Mouse (Mus musculus) left cerebral cortex, adult 2 months (tissue): ENCODE measurements around the gene Ctnnd2. TPM values are rescaled to one million over a fixed set of nuclear protein-coding genes. Genes with fewer than 3 reads are reported as not detected.

Experiments
- DNase-seq, 2 experiments: peaks; one replicate each; pipeline ENCODE4 v3.0.0; 2021 to 2022; ENCODE audit warnings: low spot score in 2 of 2, mixed read lengths in 1 of 2; ENCODE audit errors: extremely low spot score in 1 of 2
- H3K27ac ChIP-seq: fragments of 200-600 bp; 2 replicates; pipeline ENCODE4 v1.8.1; 2022
- H3K4me3 ChIP-seq: fragments of 200-600 bp; 2 replicates; pipeline ENCODE4 v1.8.1; 2022
- CTCF ChIP-seq: fragments of 200-600 bp; IDR thresholded peaks from 2 replicates; pipeline ENCODE4 v1.8.1; 2022; ENCODE audit warnings: antibody characterized with exemption, mild to moderate bottlenecking, moderate library complexity
- intact Hi-C: fragments of 180-260 bp; cut with DNase I; formaldehyde crosslinking; loops from one replicate; pipeline ENCODE4 v1.15.1; 2025
- total RNA-seq, 2 experiments: library from RNA; stranded (reverse); gene quantifications; 2 replicates each; pipeline ENCODE4 v1.2.3; 2021

The Ctnnd2 gene
- total RNA-seq, 2 experiments from 2014 or later = 274 to 276 TPM

GRCm38 (mm10) chr15:30468773-30469172, 296.4 kb downstream of the Ctnnd2 start:
- no peak overlapping the region for H3K27ac ChIP-seq
- TF ChIP-seq CTCF = no peak
- no peak for DNase-seq
- intact Hi-C loops = no loop called here
- no peak overlapping the region for H3K4me3 ChIP-seq

GRCm38 (mm10) chr15:30471280-30471966, 299.0 kb downstream of the Ctnnd2 start:
- TF ChIP-seq CTCF = no peak
- Histone ChIP-seq H3K27ac (peak overlapping the region; percentile 34), H3K4me3 (no peak overlapping the region)
- intact Hi-C loops = no loop called here
- no peak for DNase-seq

DNA sequence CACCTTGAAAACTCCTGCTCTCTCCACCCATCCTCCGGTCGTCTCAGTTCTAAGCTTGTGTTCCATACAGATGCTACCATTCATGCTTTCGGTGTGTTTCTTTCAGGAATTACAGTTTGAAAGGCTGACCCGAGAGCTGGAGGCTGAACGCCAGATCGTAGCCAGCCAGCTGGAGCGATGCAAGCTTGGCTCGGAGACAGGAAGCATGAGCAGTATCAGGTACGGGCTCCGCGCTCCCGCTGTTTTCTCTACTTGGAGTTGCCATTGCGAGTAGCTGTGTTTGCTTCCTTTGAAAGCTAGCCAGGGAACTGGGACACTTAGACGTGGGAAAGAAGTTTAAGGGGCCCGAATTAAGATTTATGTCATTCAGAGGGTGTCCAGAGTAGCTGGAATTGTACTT, 308.3 kb downstream of the Ctnnd2 start:
- intact Hi-C loops = no loop called here
- no peak for TF ChIP-seq CTCF

GRCm38 (mm10) chr15:30506476-30506875, 334.1 kb downstream of the Ctnnd2 start:
- intact Hi-C loops = no loop called here
- no peak for DNase-seq
- no peak for TF ChIP-seq CTCF

More for the DNA sequence above, 308.3 kb downstream of the Ctnnd2 start:
- peak; percentile 28 to 39 for DNase-seq
- Histone ChIP-seq H3K27ac (no peak overlapping the region), H3K4me3 (no peak overlapping the region)

GRCm38 (mm10) chr15:30512467-30512866, 340.1 kb downstream of the Ctnnd2 start:
- intact Hi-C loops = no loop called here
- Histone ChIP-seq H3K27ac (no peak overlapping the region), H3K4me3 (no peak overlapping the region)
- TF ChIP-seq CTCF = no peak
- no peak for DNase-seq

More at GRCm38 (mm10) chr15:30506476-30506875, 334.1 kb downstream of the Ctnnd2 start:
- H3K27ac ChIP-seq = no peak overlapping the region
- no peak overlapping the region for H3K4me3 ChIP-seq

DNA sequence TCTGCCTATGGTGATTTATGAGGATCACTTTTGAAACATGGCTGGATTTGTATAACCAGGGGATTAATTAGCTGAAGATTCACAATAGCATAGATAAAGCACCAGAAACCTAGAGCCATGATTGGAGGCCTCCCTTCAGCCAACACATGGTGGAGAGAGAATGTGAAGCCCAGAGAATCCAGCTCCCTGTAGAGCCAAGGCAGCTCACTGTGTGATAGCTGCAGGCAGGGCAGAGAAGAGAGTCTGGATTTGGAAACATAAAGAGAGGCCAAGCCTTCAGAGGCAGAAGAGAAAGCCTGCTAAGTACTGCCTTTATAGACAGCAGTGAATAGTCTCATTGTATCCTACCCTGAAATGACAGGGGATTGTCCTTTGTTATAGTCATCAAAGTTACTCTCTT, 340.7 kb downstream of the Ctnnd2 start:
- no peak for TF ChIP-seq CTCF
- intact Hi-C loops = no loop called here
- DNase-seq = no peak
- H3K27ac ChIP-seq = no peak overlapping the region
- H3K4me3 ChIP-seq = no peak overlapping the region

- no peak overlapping the region for H3K27ac ChIP-seq
- no peak for DNase-seq
- intact Hi-C loops = no loop called here
- TF ChIP-seq CTCF = no peak
- no peak overlapping the region for H3K4me3 ChIP-seq
These were observed 343.0 kb downstream of the Ctnnd2 start for GRCm38 (mm10) chr15:30515425-30515824.

- intact Hi-C loops = no loop called here
- DNase-seq = no peak
- no peak for TF ChIP-seq CTCF
- Histone ChIP-seq H3K4me3 (no peak overlapping the region), H3K27ac (no peak overlapping the region)
These were observed 369.1 kb downstream of the Ctnnd2 start for GRCm38 (mm10) chr15:30541459-30541858.

- no peak for DNase-seq
- Histone ChIP-seq H3K27ac (no peak overlapping the region), H3K4me3 (no peak overlapping the region)
- no peak for TF ChIP-seq CTCF
- intact Hi-C loops = no loop called here
These were observed 375.9 kb downstream of the Ctnnd2 start for GRCm38 (mm10) chr15:30548263-30548662.

DNA sequence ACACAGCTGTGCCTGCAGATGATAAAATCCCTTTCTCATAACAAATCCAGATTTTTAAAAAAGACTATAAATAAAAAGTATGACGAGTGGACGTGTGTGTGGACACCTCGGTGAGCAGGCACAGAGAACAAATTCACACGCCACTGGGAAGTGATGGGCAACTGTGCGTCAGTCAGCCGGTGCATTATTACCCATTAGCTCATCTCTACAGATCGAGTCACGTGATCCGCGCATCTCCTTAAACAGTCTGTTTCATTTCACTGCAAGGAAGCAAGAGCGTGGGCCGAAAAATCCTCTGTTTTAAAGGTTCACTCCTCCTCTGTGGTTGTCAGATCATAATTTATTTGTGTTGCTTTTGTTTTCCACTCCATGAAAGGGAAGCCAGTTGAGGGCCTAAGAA, 378.6 kb downstream of the Ctnnd2 start:
- intact Hi-C loops = no loop called here
- TF ChIP-seq CTCF = no peak
- DNase-seq = no peak

DNA sequence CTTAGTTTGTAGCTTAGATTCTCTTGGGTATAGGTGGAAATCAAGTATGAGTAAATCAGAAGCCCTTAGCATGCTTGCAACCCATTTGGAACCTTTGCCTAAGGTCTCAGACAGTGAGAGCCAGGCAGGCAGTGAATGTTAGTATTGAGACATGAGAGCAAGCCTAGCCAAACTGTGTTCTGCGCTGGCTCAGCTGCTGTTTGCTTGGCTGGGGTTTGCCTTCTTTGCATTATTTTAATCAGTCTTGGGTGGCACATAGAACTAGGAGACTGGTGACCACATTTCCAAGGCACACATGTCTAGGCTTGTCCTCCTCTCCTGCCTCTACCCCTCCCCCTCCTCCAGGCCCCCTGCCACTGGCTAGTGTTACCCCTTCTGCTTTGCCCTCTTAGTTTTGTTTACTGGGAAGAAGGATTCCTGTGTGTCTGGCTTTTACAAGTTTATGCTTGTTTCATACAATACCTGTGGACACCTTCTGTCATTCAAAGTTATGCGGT, 381.6 kb downstream of the Ctnnd2 start:
- Histone ChIP-seq H3K27ac (no peak overlapping the region), H3K4me3 (no peak overlapping the region)
- no peak for DNase-seq
- intact Hi-C loops = no loop called here
- no peak for TF ChIP-seq CTCF

More for the DNA sequence above, 378.6 kb downstream of the Ctnnd2 start:
- H3K4me3 ChIP-seq = no peak overlapping the region
- H3K27ac ChIP-seq = no peak overlapping the region

- intact Hi-C loops = no loop called here
- no peak for TF ChIP-seq CTCF
- Histone ChIP-seq H3K27ac (no peak overlapping the region), H3K4me3 (no peak overlapping the region)
- no peak for DNase-seq
These were observed 383.4 kb downstream of the Ctnnd2 start for GRCm38 (mm10) chr15:30555787-30556186.

DNA sequence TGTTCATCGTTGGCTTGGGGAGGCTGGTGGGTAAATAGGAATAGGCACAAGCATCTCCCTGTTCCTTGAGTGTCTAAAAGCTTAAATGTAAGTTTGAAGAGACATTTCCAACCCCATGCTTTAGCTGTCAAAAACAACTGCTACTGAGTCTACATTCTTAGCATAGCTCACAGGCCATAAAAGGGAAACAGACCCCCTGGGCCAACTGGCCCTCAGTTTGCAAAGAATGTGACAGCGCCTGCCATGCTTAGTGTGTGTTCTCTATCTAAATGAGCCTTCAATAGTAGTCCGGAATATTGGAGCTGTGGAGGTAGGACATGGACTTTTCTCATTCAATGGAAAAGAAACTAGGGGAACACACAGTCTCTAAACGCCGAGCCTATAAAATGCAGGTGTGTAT, 390.0 kb downstream of the Ctnnd2 start:
- Histone ChIP-seq H3K4me3 (no peak overlapping the region), H3K27ac (no peak overlapping the region)
- DNase-seq = no peak
- intact Hi-C loops = no loop called here
- no peak for TF ChIP-seq CTCF
